Mouse (Mus musculus) cerebellum, adult 9-10 months (tissue): ENCODE measurements around the gene Dld.

Source experiments
- DNase-seq: peaks from one replicate; pipeline ENCODE4 v3.0.0; 2022

The Dld gene

GRCm38 (mm10) chr12:31293361-31294142 is 57.7 kb downstream of the Dld start:
- no peak for DNase-seq

GRCm38 (mm10) chr12:31290951-31291350 is 60.3 kb downstream of the Dld start:
- DNase-seq, result no peak

GRCm38 (mm10) chr12:31289046-31289445 is 62.2 kb downstream of the Dld start:
- DNase-seq, result no peak

- no peak for DNase-seq
Measured at GRCm38 (mm10) chr12:31283617-31284136, 67.6 kb downstream of the Dld start.

- no peak for DNase-seq
Measured at GRCm38 (mm10) chr12:31283131-31283530, 68.1 kb downstream of the Dld start.

GRCm38 (mm10) chr12:31282241-31282640 is 69.0 kb downstream of the Dld start:
- DNase-seq, result no peak
